Comparison of ENCODE assay signal across 24 mouse cellular contexts in genomic region chrX:142115779-142116178, GRCm38 (mm10).
A peak's percentile ranks its signal among the peaks of the same experiment; 100 is the strongest.
DNase-seq lines count a peak whose midpoint lies in the region; ATAC-seq lines count a peak whose summit lies in the region.
"Had no signal": no experiment of that assay in that cellular context is flagged by ENCODE, and none has a peak within 500 bp of the region (broad histone marks: within the 10 kb centered on the region; RNA-seq: fewer than 3 reads in every experiment).

No protein-coding gene starts in this region.

- peak; percentile 65; the same call in 1 of the 2 replicates for ATAC-seq in forebrain, embryonic 11.5 days (replicated peaks; ENCODE audit: low FRiP score)
- ATAC-seq in forebrain, embryonic 16.5 days, result no peak
- ATAC-seq: CD4-positive, CD25-positive, alpha-beta regulatory T cell, adult 4 months; forebrain, embryonic 14.5 days had no signal

- H3K4me1 ChIP-seq in forebrain, embryonic 11.5 days (replicated peaks; ENCODE audit: control insufficient read depth, insufficient read depth, low read length), result no peaks in the 10 kb centered on the region
- H3K4me1 ChIP-seq in forebrain, embryonic 16.5 days (replicated peaks; ENCODE audit: control insufficient read depth, insufficient read depth, low read length), result no peaks in the 10 kb centered on the region
- H3K4me1 ChIP-seq: embryonic facial prominence, embryonic 13.5 days; embryonic facial prominence, embryonic 15.5 days; forebrain, embryonic 12.5 days had no signal

- H3K9ac ChIP-seq in forebrain, embryonic 11.5 days (ENCODE audit: low read length), result no peak overlapping the region
- no peak overlapping the region for H3K9ac ChIP-seq in forebrain, embryonic 16.5 days (replicated peaks; ENCODE audit: low read depth, low read length)
- H3K9ac ChIP-seq: embryonic facial prominence, embryonic 13.5 days; embryonic facial prominence, embryonic 15.5 days; forebrain, embryonic 12.5 days had no signal

- H3K4me2 ChIP-seq in forebrain, embryonic 11.5 days (ENCODE audit: low read depth, low read length, severe bottlenecking), result no peak overlapping the region
- H3K4me2 ChIP-seq in forebrain, embryonic 16.5 days (ENCODE audit: low read length), result no peak overlapping the region
- H3K4me2 ChIP-seq: embryonic facial prominence, embryonic 13.5 days; embryonic facial prominence, embryonic 15.5 days; forebrain, embryonic 12.5 days had no signal

- no peak overlapping the region for H3K27ac ChIP-seq in forebrain, embryonic 11.5 days (ENCODE audit: low read depth, low read length)
- H3K27ac ChIP-seq in forebrain, embryonic 16.5 days (ENCODE audit: low read length), result no peak overlapping the region
- H3K27ac ChIP-seq: embryonic facial prominence, embryonic 13.5 days; embryonic facial prominence, embryonic 15.5 days; forebrain, embryonic 12.5 days had no signal

- DNase-seq in embryo, embryonic 10.5 days (ENCODE audit: low spot score), result peak; percentile 1
- DNase-seq in embryo, embryonic 10 days (ENCODE audit: low spot score), result no peak
- DNase-seq in forebrain, embryonic 11.5 days (ENCODE audit: low spot score), result no peak
- DNase-seq in ZHBTc4 (ENCODE audit: low read depth, low spot score), result peak; percentile 7
- DNase-seq in right cerebral cortex, postnatal 10 days (ENCODE audit: low spot score in 2 of 2), result no peak
- no peak for DNase-seq in right cerebral cortex, postnatal 4 days
- DNase-seq: adrenal gland, adult 2 months; adrenal gland, postnatal 10 days; adrenal gland, postnatal 25 days; B cell, adult 2 months; cerebellum, adult 11-12 months; cerebellum, adult 8-10 months; cerebellum, adult 9-11 months; cerebellum, postnatal 14 days; cerebellum, postnatal 36 days; embryo, embryonic 11 days had no signal

- no peaks in the 10 kb centered on the region for H3K9me3 ChIP-seq in forebrain, embryonic 11.5 days (ENCODE audit: control insufficient read depth, low read length)
- no peaks in the 10 kb centered on the region for H3K9me3 ChIP-seq in forebrain, embryonic 16.5 days (ENCODE audit: control insufficient read depth, low read length)
- H3K9me3 ChIP-seq: embryonic facial prominence, embryonic 13.5 days; embryonic facial prominence, embryonic 15.5 days; forebrain, embryonic 12.5 days had no signal

- no peaks in the 10 kb centered on the region; the same call in 1 of the 2 replicates for H3K27me3 ChIP-seq in forebrain, embryonic 11.5 days (ENCODE audit: control insufficient read depth, insufficient read depth, low read length)
- 0 out of 2 replicates have a peak, but pooled peaks cover 2% of the 10 kb centered on the region for H3K27me3 ChIP-seq in forebrain, embryonic 16.5 days (replicated peaks; ENCODE audit: control insufficient read depth, insufficient read depth, low read length)
- H3K27me3 ChIP-seq: CH12.LX had no signal

- H3K4me3 ChIP-seq in forebrain, embryonic 11.5 days (ENCODE audit: low read depth, low read length), result no peak overlapping the region
- H3K4me3 ChIP-seq in forebrain, embryonic 16.5 days (replicated peaks; ENCODE audit: low read length), result no peak overlapping the region
- H3K4me3 ChIP-seq: embryonic facial prominence, embryonic 13.5 days; embryonic facial prominence, embryonic 15.5 days; erythroblast, embryonic 14.5 days; forebrain, embryonic 12.5 days had no signal

- no peaks in the 10 kb centered on the region for H3K36me3 ChIP-seq in forebrain, embryonic 11.5 days (ENCODE audit: control insufficient read depth, insufficient read depth, low read length)
- H3K36me3 ChIP-seq in forebrain, embryonic 16.5 days (ENCODE audit: control insufficient read depth, insufficient read depth), result no peaks in the 10 kb centered on the region
- H3K36me3 ChIP-seq: embryonic facial prominence, embryonic 13.5 days; embryonic facial prominence, embryonic 15.5 days; forebrain, embryonic 12.5 days had no signal

Comparison
In these comparisons a context has a peak if more than half of its experiments do, and no peak if none do; other contexts are left out.
1. DNase-seq: peak in embryo, embryonic 10.5 days (single experiment) and ZHBTc4 (single experiment); none in embryo, embryonic 10 days (single experiment), forebrain, embryonic 11.5 days (single experiment), right cerebral cortex, postnatal 10 days (0 of 2) and right cerebral cortex, postnatal 4 days (single experiment).